9 mouse cellular contexts compared by ENCODE assay signal in the genomic region with DNA sequence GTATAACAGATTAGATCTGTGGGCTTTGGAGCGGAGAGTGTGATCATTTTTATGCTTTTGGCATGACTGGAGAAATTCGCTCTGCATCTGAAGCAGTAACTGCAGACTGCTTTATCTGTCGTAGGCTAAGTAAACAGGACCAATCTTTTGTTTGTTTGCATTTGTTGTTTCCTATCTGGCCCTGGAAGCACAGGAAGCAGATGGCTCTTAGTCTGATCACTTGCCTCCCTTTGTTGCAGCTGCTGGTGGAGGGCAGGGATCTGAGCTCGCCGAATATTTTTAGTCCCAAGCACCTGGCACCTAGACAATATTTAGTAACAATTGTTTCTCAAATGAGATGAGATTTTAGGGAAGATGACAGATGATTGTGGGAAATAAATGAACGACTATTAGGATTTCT.
DNase-seq lines count a peak whose midpoint lies in the region; ATAC-seq and TF ChIP-seq lines count a peak whose summit lies in the region.
"Had no signal": no experiment of that assay in that cellular context is flagged by ENCODE, and none has a peak within 500 bp of the region (broad histone marks: within the 10 kb centered on the region; RNA-seq: fewer than 3 reads in every experiment).

No protein-coding gene starts in this region.

- no peak for TF ChIP-seq EP300 in heart, postnatal 0 days (IDR thresholded peaks at IDR 0.05; ENCODE audit: low read depth)

- no peaks in the 10 kb centered on the region for H3K9me3 ChIP-seq in lung, embryonic 14.5 days (ENCODE audit: low read depth, low read length)
- no peaks in the 10 kb centered on the region for H3K9me3 ChIP-seq in heart, postnatal 0 days (replicated peaks; ENCODE audit: control insufficient read depth, low read length)
- H3K9me3 ChIP-seq in midbrain, embryonic 15.5 days, result no peaks in the 10 kb centered on the region
- H3K9me3 ChIP-seq in intestine, embryonic 16.5 days (ENCODE audit: control insufficient read depth, low read length), result no peaks in the 10 kb centered on the region
- H3K9me3 ChIP-seq in intestine, embryonic 15.5 days, result no peaks in the 10 kb centered on the region

- peak overlapping the region; percentile 48 for H3K27ac ChIP-seq in lung, embryonic 14.5 days (ENCODE audit: low read depth)
- H3K27ac ChIP-seq in heart, postnatal 0 days (ENCODE audit: low read depth), result no peak overlapping the region
- peak overlapping the region; percentile 69 for H3K27ac ChIP-seq in midbrain, embryonic 15.5 days
- H3K27ac ChIP-seq in intestine, embryonic 16.5 days (ENCODE audit: low read length), result no peak overlapping the region
- no peak overlapping the region for H3K27ac ChIP-seq in intestine, embryonic 15.5 days

- ATAC-seq in lung, embryonic 14.5 days (ENCODE audit: insufficient read depth), result no peak
- ATAC-seq in heart, postnatal 0 days (ENCODE audit: insufficient read depth, low read depth), result no peak
- ATAC-seq in midbrain, embryonic 15.5 days (replicated peaks), result no peak
- ATAC-seq in intestine, embryonic 16.5 days, result no peak
- no peak for ATAC-seq in intestine, embryonic 15.5 days

- peaks cover 40% of the 10 kb centered on the region for H3K4me1 ChIP-seq in lung, embryonic 14.5 days (ENCODE audit: insufficient read depth)
- peaks cover 48% of the 10 kb centered on the region for H3K4me1 ChIP-seq in lung, adult 2 months (ENCODE audit: control insufficient read depth, insufficient read depth, low read length)
- H3K4me1 ChIP-seq in heart, postnatal 0 days (ENCODE audit: control insufficient read depth, insufficient read depth), result peaks cover 65% of the 10 kb centered on the region
- H3K4me1 ChIP-seq in midbrain, embryonic 15.5 days, result peaks cover 65% of the 10 kb centered on the region
- peaks cover 37% of the 10 kb centered on the region for H3K4me1 ChIP-seq in intestine, embryonic 16.5 days (ENCODE audit: control insufficient read depth, insufficient read depth, low read length)
- peaks cover 30% of the 10 kb centered on the region for H3K4me1 ChIP-seq in intestine, embryonic 15.5 days (replicated peaks)

- peaks cover 28% of the 10 kb centered on the region for H3K36me3 ChIP-seq in lung, embryonic 14.5 days (ENCODE audit: insufficient read depth)
- peaks cover 19% of the 10 kb centered on the region; the same call in 1 of the 2 replicates for H3K36me3 ChIP-seq in heart, postnatal 0 days (replicated peaks; ENCODE audit: control insufficient read depth, insufficient read depth, low read length)
- no peaks in the 10 kb centered on the region for H3K36me3 ChIP-seq in midbrain, embryonic 15.5 days (replicated peaks)
- no peaks in the 10 kb centered on the region for H3K36me3 ChIP-seq in intestine, embryonic 16.5 days (ENCODE audit: control insufficient read depth, insufficient read depth, low read length)
- no peaks in the 10 kb centered on the region for H3K36me3 ChIP-seq in intestine, embryonic 15.5 days

- H3K9ac ChIP-seq in lung, embryonic 14.5 days, result no peak overlapping the region
- H3K9ac ChIP-seq in heart, postnatal 0 days (replicated peaks; ENCODE audit: low read depth, low read length), result no peak overlapping the region
- H3K9ac ChIP-seq in midbrain, embryonic 15.5 days, result no peak overlapping the region
- no peak overlapping the region for H3K9ac ChIP-seq in intestine, embryonic 16.5 days (ENCODE audit: low read depth, low read length)
- H3K9ac ChIP-seq in intestine, embryonic 15.5 days, result no peak overlapping the region

- WGBS in lung, embryonic 14.5 days, result 27% methylated on average over 6 of the region's 6 CpGs
- WGBS in lung, adult 2 months, result 24% methylated on average over 6 of the region's 6 CpGs
- WGBS in heart, postnatal 0 days, result 25% methylated on average over 6 of the region's 6 CpGs
- WGBS in midbrain, embryonic 15.5 days, result 21% methylated on average over 6 of the region's 6 CpGs
- 36% methylated on average over 6 of the region's 6 CpGs for WGBS in intestine, embryonic 16.5 days
- WGBS in intestine, embryonic 15.5 days, result 40% methylated on average over 6 of the region's 6 CpGs

- no peak overlapping the region for H3K4me2 ChIP-seq in lung, embryonic 14.5 days
- H3K4me2 ChIP-seq in heart, postnatal 0 days (ENCODE audit: low read depth, low read length), result peak overlapping the region; percentile 7; the same call in 1 of the 2 replicates
- H3K4me2 ChIP-seq in midbrain, embryonic 15.5 days, result no peak overlapping the region
- H3K4me2 ChIP-seq in intestine, embryonic 16.5 days (ENCODE audit: low read depth, low read length), result no peak overlapping the region
- no peak overlapping the region for H3K4me2 ChIP-seq in intestine, embryonic 15.5 days (replicated peaks)

- no peak for TF ChIP-seq POLR2A in lung, adult 2 months (IDR thresholded peaks at IDR 0.05; ENCODE audit: borderline replicate concordance, extremely low read depth, low read depth, low read length)

- H3K4me3 ChIP-seq in lung, embryonic 14.5 days (ENCODE audit: low read depth, low read length), result no peak overlapping the region
- H3K4me3 ChIP-seq in lung, adult 2 months (replicated peaks; ENCODE audit: extremely low read depth, low read depth, low read length), result no peak overlapping the region
- no peak overlapping the region for H3K4me3 ChIP-seq in heart, postnatal 0 days (ENCODE audit: low read depth, low read length)
- H3K4me3 ChIP-seq in midbrain, embryonic 15.5 days, result no peak overlapping the region
- H3K4me3 ChIP-seq in intestine, embryonic 16.5 days (ENCODE audit: low read length), result no peak overlapping the region
- H3K4me3 ChIP-seq in intestine, embryonic 15.5 days (replicated peaks), result no peak overlapping the region

- peak; percentile 59 for DNase-seq in lung, embryonic 14.5 days
- no peak for DNase-seq in lung, adult 2 months
- peak; percentile 61 to 63 for DNase-seq in cerebellum, postnatal 25 days
- DNase-seq in heart, postnatal 0 days (ENCODE audit: low spot score), result peak; percentile 24
- DNase-seq in right cerebral cortex, adult 18-20 months, result no peak
- DNase-seq: spleen, adult 18-20 months had no signal

- H3K27me3 ChIP-seq in lung, embryonic 14.5 days (ENCODE audit: insufficient read depth, low read length), result no peaks in the 10 kb centered on the region
- no peaks in the 10 kb centered on the region for H3K27me3 ChIP-seq in heart, postnatal 0 days (ENCODE audit: control insufficient read depth, insufficient read depth, low read length)
- no peaks in the 10 kb centered on the region for H3K27me3 ChIP-seq in midbrain, embryonic 15.5 days (replicated peaks)
- no peaks in the 10 kb centered on the region for H3K27me3 ChIP-seq in intestine, embryonic 16.5 days (replicated peaks; ENCODE audit: control insufficient read depth, insufficient read depth, low read length)
- H3K27me3 ChIP-seq in intestine, embryonic 15.5 days (replicated peaks), result no peaks in the 10 kb centered on the region

- TF ChIP-seq CTCF in lung, embryonic 14.5 days (IDR thresholded peaks at IDR 0.05; ENCODE audit: low read depth), result no peak
- TF ChIP-seq CTCF in lung, adult 2 months (IDR thresholded peaks at IDR 0.05; ENCODE audit: insufficient read depth, low read length), result no peak
- no peak for TF ChIP-seq CTCF in heart, postnatal 0 days (IDR thresholded peaks at IDR 0.05; ENCODE audit: low read depth)

Comparison
In these comparisons a context has a peak if more than half of its experiments do, and no peak if none do; other contexts are left out.
1. DNase-seq: peak in lung, embryonic 14.5 days (single experiment), cerebellum, postnatal 25 days (2 of 2) and heart, postnatal 0 days (single experiment); none in lung, adult 2 months (single experiment) and right cerebral cortex, adult 18-20 months (single experiment).
2. H3K27ac ChIP-seq: peak in lung, embryonic 14.5 days (single experiment) and midbrain, embryonic 15.5 days (single experiment); none in heart, postnatal 0 days (single experiment), intestine, embryonic 16.5 days (single experiment) and intestine, embryonic 15.5 days (single experiment).